Mouse (Mus musculus): ENCODE measurements at regions not wholly inside any gene's neighbourhood (a gene's known extent, or its start where the extent isn't known, plus 50 kb on each side); places are given as distances from the start of the nearest gene placed in this dataset.

- no peak for DNase-seq
These were observed 77.2 kb downstream of the Gm10604 start for GRCm38 (mm10) chr4:11903861-11904260.

GRCm38 (mm10) chr4:11903401-11903800 lies 77.7 kb downstream of the Gm10604 start:
- DNase-seq: no peak

GRCm38 (mm10) chr4:11899979-11900624 lies 81.0 kb downstream of the Gm10604 start:
- DNase-seq: peak in 1 of 2 experiments; percentile 47

DNA sequence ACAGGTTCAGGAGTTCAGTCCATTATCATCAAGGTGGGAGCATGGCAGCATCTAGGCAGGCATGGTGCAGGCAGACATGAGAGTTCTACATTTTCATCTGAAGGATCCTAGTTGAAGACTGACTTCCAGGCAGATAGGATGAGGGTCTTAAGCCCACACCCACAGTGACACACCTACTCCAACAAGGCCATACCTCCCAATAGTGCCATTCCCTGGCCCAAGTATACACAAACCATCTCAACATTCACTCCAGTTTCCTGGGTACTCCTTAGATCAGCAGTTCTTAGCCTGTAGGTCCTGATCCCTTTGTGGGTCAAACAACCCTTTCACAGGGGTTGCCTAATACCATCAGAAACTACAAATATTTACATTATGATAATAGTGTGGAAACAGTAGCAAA lies 83.8 kb downstream of the Gm10604 start:
- DNase-seq: no peak

DNA sequence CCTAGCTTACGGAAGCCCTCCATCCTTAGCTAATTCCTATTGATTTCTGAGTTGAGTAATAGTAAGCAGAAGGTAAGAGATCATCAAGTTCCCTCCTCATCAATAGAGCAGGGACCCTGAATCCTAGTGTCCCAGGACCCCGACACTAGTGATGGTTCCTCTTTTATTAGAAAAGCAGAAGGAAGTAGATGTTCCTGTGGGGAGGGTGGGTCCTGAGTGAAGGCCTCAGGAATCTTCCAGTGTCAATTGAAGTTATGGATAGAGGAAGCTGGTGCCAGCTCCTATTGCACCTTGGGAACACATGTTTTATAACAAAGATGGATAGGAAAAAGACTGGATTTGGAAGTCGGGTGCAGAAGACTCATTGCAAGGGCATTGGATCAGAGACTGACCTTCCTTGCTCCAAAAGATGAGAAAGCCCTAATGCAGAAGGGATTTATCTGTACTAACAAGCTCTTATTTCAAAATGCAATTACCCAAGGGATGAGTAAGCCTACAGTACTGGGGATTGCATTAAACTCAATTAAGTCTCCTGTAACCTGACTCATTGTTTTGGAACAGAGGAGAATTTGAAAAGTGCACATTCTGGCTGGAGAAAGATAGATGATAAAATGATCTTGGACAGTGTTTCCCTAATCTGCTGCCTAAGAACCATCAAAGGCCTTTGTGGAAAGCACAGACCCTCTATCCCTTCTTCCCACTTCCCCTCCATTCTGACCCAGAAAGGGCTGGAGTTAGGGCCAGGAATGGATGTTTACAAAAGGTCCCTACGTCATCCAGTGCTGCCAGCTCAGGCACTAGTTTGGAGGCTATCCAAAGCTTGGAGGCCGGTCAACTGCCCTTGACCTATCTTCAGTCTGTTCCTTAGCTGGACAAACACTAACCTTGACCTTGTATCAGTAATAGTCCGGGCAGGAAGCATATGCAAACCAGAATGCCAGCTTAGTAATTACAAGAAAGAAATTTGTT lies 84.9 kb downstream of the Gm10604 start:
- DNase-seq: peak; percentile 67 to 69

DNA sequence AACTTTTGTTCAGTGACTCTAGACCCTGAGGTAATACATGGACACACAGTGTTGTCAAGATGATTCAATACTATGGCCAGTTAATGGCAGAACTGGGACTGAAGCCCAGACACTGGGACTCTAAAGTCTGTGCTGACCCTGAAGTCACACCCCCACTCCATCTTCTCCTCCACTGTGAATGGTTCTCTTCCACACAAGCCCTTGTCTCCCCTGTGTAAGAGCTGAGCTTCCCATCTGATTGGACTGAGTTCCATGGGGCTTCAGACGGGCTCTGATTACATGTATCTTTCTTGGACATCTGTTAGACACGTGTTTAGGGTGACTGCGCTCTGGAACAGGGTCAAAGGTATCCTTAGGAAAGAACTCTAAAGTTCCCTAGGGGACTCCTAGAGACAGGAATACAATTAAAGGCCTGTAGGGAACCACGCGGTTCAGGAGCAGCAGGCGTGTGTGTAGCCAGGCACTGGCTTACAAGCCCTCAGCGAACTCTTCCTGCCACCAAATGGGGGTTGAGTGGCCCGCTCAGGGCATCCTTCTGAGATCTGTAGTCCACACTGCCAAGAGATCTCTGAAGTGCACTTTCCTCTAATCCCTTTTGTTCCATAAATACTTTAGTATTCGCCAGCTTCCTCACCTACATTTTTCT lies 87.4 kb downstream of the Gm10604 start:
- no peak for DNase-seq

DNA sequence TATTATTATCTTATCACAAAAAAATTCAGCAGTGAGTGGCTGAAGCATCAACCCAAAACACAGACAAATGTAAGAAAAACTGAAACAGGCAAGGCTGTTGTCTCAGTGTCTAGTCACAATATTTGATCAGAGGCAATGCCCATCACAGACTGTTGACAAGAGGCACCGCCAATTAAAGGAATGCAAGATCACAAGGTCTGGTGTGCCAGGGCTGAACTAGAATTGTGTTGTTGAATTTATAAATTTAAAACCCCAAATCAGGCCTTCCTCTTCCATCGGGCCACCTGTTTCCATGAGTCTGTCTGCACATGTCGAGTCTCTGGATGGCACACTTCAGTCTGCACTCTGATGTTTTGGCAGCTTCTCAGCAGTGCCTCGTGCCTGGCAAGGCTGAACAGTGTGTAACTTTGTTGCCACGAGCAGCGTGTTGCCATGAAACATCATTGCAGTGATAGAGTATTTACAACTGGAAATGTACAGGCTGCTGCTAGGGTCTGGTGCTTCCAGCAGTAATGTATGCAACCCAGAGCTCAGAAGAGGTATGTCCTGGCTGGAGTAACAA lies 91.9 kb downstream of the Gm10604 start:
- DNase-seq: peak; percentile 77 to 83

GRCm38 (mm10) chr4:11887377-11887776 lies 93.7 kb downstream of the Gm10604 start:
- no peak for DNase-seq

DNA sequence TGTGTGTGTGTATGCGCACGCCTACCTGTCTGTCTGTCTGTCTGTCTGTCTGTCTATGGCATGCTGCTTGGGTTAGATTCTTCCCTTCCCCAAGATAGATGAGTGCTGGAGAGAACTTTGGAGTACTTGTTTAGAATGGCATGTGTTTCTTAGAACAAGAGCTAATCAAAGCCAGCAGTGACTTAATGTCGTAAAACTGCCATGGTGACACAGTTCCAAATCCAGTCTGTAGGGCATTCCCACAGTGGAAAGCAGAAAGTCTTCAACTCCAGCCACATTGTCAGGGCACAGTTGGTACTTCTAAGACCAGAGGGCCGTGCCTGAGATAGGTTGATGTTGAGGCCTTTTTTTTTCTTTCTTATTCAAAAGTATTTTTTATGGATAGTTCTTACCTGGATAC lies 95.6 kb downstream of the Gm10604 start:
- peak; percentile 58 to 63 for DNase-seq

- DNase-seq: peak; percentile 57 to 69
These were observed 96.2 kb downstream of the Gm10604 start for GRCm38 (mm10) chr4:11884818-11885217.

DNA sequence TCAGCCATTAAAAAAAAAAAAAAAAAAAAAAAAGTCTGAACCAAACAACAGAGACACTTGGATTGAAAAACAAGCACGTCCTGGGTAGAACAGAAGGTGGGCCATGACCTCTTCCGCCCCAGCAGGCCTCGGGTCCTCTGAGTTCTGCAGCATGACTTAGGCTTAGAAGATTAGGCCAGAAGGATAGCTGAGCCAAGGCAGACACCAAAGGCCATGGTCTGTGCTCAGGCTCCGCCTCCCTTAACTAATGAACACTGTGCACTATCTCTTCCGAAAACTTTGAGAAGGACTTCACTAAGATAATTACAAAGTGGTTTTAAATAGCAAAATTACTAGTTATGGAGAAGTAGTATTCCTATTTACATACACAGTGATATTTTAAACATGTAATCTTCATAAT lies 97.8 kb downstream of the Gm10604 start:
- DNase-seq: peak in 1 of 2 experiments; percentile 24

DNA sequence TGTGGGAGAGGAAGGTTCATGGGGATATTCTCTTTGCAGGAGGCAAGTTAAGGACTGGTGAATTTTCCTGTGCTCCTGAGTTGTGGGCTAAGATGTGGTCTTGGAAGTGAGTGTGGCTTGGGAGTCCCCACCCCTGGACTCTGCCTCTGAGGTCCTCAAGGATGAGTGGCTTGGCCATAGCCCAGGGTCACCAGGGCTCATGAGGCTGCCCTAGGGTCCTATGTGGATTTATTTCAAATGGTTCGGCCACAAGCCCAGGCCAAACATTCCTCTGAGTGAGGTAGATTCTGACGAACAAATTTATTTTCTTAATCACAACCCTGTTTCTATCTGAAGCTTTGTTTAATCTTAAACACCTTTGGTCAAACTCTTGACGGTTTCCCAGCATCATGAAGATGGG lies 98.4 kb downstream of the Gm10604 start:
- DNase-seq: no peak

GRCm38 (mm10) chr4:11878638-11879037 lies 102.4 kb downstream of the Gm10604 start:
- no peak for DNase-seq

- no peak for DNase-seq
These were observed 103.1 kb downstream of the Gm10604 start for GRCm38 (mm10) chr4:11877945-11878344.

DNA sequence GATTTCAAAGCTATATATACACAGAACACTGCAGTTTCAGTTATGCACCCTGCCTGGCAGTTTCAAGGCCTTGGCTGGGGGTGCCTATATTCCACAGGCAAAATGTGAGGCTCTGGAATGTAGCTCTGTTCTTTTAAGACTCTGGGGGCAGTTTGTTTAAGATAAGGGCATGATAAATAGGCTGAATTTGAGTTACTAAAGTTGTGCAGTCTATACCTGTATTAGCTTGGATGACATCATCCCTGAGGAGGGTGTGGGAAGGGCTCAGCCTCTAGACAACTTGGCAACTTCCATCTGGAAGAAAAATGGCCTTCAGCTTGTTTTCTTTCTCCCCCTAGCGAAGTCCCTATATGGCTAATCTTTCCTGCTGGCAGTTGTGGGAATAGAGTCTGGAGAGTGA lies 105.1 kb downstream of the Gm10604 start:
- no peak for DNase-seq

- DNase-seq: no peak
These were observed 106.3 kb downstream of the Gm10604 start for GRCm38 (mm10) chr4:11874586-11875264.

GRCm38 (mm10) chr4:11872036-11872435 lies 109.0 kb downstream of the Gm10604 start:
- no peak for DNase-seq

DNA sequence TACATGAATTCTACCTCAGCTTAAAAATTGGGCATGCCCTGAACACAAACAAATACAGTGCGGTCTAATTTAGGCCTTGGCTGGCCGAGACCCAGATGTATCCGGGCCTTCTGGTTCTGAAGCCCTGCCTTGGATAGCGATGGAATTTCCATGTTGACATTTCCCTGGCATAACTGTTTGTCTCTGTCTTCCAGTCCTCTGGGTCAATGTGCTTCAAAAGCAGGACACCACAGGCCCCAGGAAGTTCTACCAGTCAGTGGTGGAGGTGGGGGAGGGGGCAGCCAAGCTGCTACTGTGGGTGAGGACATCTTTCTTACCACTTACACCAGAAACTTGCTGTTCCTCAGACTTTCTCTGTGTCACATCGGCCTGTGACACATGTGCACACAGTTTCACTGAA lies 111.3 kb downstream of the Gm10604 start:
- peak; percentile 67 to 79 for DNase-seq

DNA sequence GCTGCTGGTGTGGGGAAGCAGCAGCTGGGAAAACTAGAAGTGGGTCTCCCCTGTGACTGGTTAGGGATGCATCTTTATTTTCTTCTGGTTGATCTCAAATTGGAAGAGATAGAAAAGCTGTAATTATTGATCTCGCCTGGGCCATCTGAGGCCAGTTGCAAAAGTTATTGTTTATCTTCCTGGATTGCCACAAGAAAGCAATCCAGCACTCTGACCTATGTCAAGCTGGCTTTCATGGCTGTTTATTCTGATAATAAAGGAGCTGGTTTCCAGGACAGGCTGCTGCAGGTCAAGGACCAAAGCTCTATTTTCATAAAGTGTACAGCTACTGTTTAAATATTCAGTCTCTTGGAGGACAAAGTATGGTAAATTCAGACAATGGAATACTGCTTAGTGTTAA lies 112.5 kb downstream of the Gm10604 start:
- DNase-seq: no peak

All from heart, adult 18-20 months (tissue).